Mouse (Mus musculus) gastrocnemius, postnatal 10 days (tissue): ENCODE data around the gene Nlgn1. TPM values are rescaled to one million over a fixed set of nuclear protein-coding genes. Genes with fewer than 3 reads are reported as not detected.
A peak's percentile ranks its signal among the peaks of the same experiment; 100 is the strongest.

ENCODE experiments used
- DNase-seq: peaks from one replicate; pipeline ENCODE4 v3.0.0; 2021; ENCODE audit warnings: mixed read lengths
- total RNA-seq, 2 experiments: library from RNA; stranded (reverse); gene quantifications; 2 replicates each; pipeline ENCODE4 v1.2.3; 2021

Nlgn1 gene
- total RNA-seq, 2 experiments from 2014 or later, result 1.2 to 1.5 TPM

DNA sequence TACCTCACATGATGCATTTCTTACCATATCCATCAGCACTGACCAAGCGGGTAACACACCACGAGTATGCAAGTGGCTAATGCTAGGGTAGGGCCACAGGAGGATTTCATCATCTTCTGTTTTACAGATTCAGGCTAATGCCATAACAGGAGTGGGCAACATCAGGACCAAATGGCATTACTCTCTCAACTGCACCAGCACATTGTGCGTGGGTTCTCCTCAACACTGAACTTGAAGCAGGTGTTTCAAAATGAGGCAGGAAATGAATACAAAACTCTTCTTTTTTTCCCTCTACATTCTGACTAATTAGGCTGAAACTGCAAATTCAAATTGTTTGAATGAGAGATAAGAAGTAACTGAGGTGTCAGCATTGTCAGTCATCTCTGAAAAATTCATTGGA lies 518.9 kb downstream of the Nlgn1 start:
- no peak for DNase-seq

DNA sequence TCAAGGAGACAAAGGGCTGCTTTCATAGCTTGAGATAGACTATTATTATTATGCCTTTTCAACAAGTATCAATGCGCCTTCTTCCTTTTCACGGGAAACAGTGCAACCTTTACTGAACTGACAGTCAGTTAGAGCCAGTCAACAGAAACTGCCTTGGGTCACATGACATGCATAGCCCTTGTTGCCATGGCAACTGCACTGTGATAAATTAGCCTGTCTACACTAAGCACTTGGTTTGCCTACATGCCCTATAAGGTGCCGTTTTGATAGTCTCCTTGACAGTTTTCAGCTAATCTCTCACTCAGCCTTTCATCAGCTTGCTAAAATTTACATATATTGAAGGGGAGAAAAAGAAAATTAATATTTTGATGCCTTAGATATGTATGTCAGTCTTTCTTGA lies 524.7 kb downstream of the Nlgn1 start:
- no peak for DNase-seq

- no peak for DNase-seq
Observed at GRCm38 (mm10) chr3:25781651-25782050, 550.6 kb downstream of the Nlgn1 start.

DNA sequence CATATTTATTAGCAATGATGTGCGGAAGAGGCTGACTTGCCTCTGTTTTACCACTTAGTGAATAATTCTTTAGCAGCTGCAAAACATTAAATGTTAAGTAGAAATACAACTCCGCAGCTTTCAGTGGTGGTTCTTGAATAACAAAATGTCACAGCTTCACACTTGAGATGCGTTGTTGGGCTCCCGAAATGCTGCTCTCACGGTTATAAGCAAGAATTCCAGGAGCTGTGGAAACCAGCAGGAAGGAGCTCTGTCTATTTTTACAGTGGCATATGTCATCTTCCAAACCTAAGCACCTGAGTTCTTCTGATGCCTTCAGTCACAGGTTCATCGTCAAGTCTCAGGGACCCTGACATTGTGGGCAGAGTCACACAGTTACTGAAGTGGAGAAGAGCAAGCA lies 556.8 kb downstream of the Nlgn1 start:
- DNase-seq, result no peak

- DNase-seq, result no peak
Observed at GRCm38 (mm10) chr3:25773908-25774307, 558.4 kb downstream of the Nlgn1 start.

- no peak for DNase-seq
Observed at GRCm38 (mm10) chr3:25773467-25773866, 558.8 kb downstream of the Nlgn1 start.

DNA sequence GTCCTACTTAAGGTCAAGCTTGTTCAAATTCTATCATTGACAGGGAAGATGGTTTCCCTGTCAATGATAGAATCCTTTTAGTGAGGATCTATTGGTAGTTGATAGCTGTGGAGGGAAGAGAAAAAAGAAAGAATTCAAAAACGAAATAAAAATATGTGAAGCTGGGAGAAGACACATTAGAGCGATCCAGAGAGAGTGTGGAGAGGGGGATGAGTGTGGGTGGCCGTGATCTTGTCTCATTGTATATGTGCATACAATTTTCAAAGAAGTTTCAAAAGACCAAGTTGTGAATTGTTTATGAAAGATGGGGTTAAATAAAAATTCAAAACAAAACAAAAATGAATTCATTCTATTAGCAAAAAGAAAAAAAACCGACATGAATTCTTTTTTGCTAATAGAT lies 568.6 kb downstream of the Nlgn1 start:
- no peak for DNase-seq

- no peak for DNase-seq
Observed at GRCm38 (mm10) chr3:25757813-25758212, 574.4 kb downstream of the Nlgn1 start.

- no peak for DNase-seq
Observed at GRCm38 (mm10) chr3:25724111-25724510, 608.1 kb downstream of the Nlgn1 start.

GRCm38 (mm10) chr3:25721464-25721863 lies 610.8 kb downstream of the Nlgn1 start:
- DNase-seq, result no peak

DNA sequence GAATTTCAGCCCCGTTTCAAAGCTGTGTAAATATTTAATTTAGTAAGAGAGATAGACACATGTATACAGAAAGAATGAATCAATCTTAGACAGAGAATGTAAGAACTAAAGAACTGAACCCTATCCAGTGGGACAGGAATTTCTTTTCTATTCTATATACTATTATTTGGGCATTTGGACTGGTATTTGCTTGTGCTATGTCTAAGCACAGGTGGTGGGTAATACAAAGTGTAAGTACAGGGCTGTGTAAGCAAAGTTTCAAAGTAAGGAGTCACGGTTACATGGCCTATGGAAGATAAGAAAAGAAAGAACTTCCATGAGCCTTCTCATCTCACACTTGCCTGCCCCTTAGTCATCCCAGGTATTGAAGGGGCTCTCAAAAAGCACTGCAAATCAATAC lies 624.9 kb downstream of the Nlgn1 start:
- no peak for DNase-seq

DNA sequence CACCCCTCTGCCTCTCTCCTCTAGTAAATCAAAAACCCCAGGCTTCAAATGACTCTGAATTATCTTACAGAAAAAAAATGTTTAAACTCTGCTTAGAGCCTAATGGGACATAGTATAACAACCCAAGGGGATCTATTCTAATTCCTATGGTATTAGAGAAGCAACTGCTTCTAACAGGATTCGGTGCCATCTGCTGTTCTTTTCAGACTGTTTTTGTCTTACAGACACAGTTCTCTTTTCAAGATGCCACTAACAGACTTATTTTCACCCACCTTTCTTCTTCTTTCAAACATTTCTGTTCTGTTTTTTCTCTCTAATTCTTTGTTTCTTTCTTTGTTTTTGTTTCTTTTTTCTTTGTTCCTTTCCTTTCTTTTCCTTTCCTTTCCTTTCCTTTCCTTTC lies 635.0 kb downstream of the Nlgn1 start:
- DNase-seq, result no peak

- DNase-seq, result no peak
Observed at GRCm38 (mm10) chr3:25688789-25689464, 643.3 kb downstream of the Nlgn1 start.

GRCm38 (mm10) chr3:25683696-25684095 lies 648.6 kb downstream of the Nlgn1 start:
- DNase-seq, result no peak

- DNase-seq, result no peak
Observed at GRCm38 (mm10) chr3:25679373-25679772, 652.9 kb downstream of the Nlgn1 start.

GRCm38 (mm10) chr3:25675888-25676287 lies 656.4 kb downstream of the Nlgn1 start:
- DNase-seq, result no peak

GRCm38 (mm10) chr3:25675069-25675468 lies 657.2 kb downstream of the Nlgn1 start:
- peak; percentile 22 for DNase-seq

DNA sequence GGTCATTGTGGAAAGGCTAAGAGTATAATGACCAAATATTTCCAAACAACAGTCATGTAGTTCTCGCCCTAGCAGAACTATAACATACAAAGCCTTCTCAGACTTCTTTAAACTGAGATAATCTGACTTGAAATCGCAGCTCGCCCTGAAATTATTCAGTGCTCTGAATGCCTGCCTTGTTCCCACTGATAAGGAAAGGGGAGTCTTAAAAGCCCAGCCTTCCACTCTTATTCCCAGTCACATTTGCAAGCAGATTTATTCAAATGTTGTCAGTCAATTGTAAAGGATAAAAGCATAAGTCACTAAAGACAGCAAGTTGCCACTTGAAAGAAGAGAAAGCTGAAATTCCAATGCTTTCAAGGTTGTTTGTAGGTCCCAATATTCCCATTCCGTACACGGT lies 658.9 kb downstream of the Nlgn1 start:
- no peak for DNase-seq

GRCm38 (mm10) chr3:25672779-25673178 lies 659.5 kb downstream of the Nlgn1 start:
- DNase-seq, result no peak

- no peak for DNase-seq
Observed at GRCm38 (mm10) chr3:25663464-25663863, 668.8 kb downstream of the Nlgn1 start.

- no peak for DNase-seq
Observed at GRCm38 (mm10) chr3:25660285-25660684, 672.0 kb downstream of the Nlgn1 start.

GRCm38 (mm10) chr3:25658006-25658405 lies 674.3 kb downstream of the Nlgn1 start:
- DNase-seq, result no peak

DNA sequence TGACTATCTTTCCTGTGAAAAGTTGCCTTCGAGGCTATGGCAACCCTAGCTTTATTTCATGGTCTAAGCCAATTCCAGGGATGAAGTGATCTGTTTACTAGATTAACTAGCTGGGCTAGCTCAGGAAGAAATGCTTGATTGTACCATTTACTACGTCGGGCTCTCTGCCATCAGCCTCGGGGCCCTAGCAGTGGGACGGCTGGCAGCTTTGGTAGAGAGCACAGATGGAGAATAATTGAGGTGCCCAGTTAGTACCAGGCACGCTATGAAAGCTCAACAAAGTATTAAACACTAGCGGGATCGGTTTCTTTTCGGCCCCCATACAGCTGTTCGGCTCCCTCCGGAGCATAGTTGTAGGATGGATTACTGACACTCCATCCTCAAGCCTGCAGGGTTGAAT lies 675.2 kb downstream of the Nlgn1 start:
- DNase-seq, result no peak

DNA sequence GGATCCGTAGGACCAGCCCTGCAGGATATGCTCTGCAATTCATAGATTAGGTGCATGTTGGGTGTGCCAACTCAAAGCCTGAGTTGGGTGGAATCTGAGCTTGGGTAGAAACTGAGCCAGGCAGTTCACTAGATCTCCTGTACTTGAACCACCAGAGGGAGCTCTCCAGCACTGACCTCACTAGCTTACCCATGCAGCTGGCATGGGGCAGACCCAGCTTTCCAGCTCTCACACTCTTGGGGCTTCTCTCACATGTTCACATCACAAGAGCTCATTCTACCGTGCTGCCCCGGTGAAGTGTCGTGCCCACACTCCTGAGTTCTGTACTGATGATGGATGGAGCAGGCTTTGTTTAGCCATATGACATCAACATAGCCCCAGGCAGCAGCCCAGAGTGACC lies 679.2 kb downstream of the Nlgn1 start:
- DNase-seq, result peak; percentile 4
